14 mouse cellular contexts compared by ENCODE assay signal in the genomic region with DNA sequence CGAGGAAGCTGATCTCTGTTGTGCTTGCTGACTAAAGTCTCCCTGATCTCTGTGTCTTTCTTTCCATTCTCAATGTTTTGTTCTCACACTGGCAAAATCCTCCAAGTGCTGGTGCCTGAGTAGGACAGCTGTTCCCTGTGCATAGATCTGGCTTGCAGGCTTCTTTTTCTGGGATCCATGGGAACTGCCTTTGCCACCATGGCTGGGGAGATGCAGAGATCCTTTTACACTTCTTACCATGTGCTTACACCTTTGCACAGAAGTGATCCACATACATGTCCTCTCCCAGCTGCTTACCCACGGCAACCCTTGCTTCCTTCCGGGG.
DNase-seq lines count a peak whose midpoint lies in the region; ATAC-seq and TF ChIP-seq lines count a peak whose summit lies in the region.
"Had no signal": no experiment of that assay in that cellular context is flagged by ENCODE, and none has a peak within 500 bp of the region (broad histone marks: within the 10 kb centered on the region; RNA-seq: fewer than 3 reads in every experiment).

No protein-coding gene starts in this region.

- H3K9me3 ChIP-seq in heart, embryonic 11.5 days (replicated peaks; ENCODE audit: control insufficient read depth, low read length) = no peaks in the 10 kb centered on the region
- H3K9me3 ChIP-seq in kidney, embryonic 15.5 days (replicated peaks) = no peaks in the 10 kb centered on the region
- no peaks in the 10 kb centered on the region for H3K9me3 ChIP-seq in stomach, embryonic 14.5 days (ENCODE audit: control insufficient read depth, low read depth, low read length)
- H3K9me3 ChIP-seq in stomach, postnatal 0 days (ENCODE audit: control insufficient read depth, low read length) = no peaks in the 10 kb centered on the region
- H3K9me3 ChIP-seq: embryonic facial prominence, embryonic 10.5 days; midbrain, embryonic 13.5 days had no signal

- WGBS in heart, embryonic 11.5 days (ENCODE audit: insufficient replicate concordance) = 54% methylated on average over 3 of the region's 3 CpGs
- 61% methylated on average over 3 of the region's 3 CpGs for whole genome bisulfite sequencing in kidney, embryonic 15.5 days
- WGBS in stomach, embryonic 14.5 days = 49% methylated on average over 3 of the region's 3 CpGs
- 63% methylated on average over 3 of the region's 3 CpGs for WGBS in stomach, postnatal 0 days

- H3K4me3 ChIP-seq in heart, embryonic 11.5 days (ENCODE audit: low read depth, low read length) = no peak overlapping the region
- no peak overlapping the region for H3K4me3 ChIP-seq in kidney, embryonic 15.5 days (replicated peaks)
- no peak overlapping the region for H3K4me3 ChIP-seq in stomach, embryonic 14.5 days (ENCODE audit: low read depth, low read length)
- H3K4me3 ChIP-seq in stomach, postnatal 0 days (ENCODE audit: low read depth, low read length) = no peak overlapping the region
- no peak overlapping the region for H3K4me3 ChIP-seq in left cerebral cortex, adult 2 months
- H3K4me3 ChIP-seq: embryonic facial prominence, embryonic 10.5 days; midbrain, embryonic 13.5 days had no signal

- H3K4me2 ChIP-seq in heart, embryonic 11.5 days = no peak overlapping the region
- H3K4me2 ChIP-seq in kidney, embryonic 15.5 days = no peak overlapping the region
- H3K4me2 ChIP-seq in stomach, embryonic 14.5 days (replicated peaks; ENCODE audit: low read depth, low read length) = no peak overlapping the region
- H3K4me2 ChIP-seq in stomach, postnatal 0 days (replicated peaks; ENCODE audit: low read depth) = no peak overlapping the region
- H3K4me2 ChIP-seq: midbrain, embryonic 13.5 days had no signal

- H3K4me1 ChIP-seq in heart, embryonic 11.5 days (ENCODE audit: control insufficient read depth, insufficient read depth, low read length) = peaks cover 19% of the 10 kb centered on the region
- peaks cover 37% of the 10 kb centered on the region for H3K4me1 ChIP-seq in kidney, embryonic 15.5 days
- peaks cover 14% of the 10 kb centered on the region for H3K4me1 ChIP-seq in stomach, embryonic 14.5 days (ENCODE audit: control insufficient read depth, insufficient read depth, low read length)
- peaks cover 5% of the 10 kb centered on the region; the same call in 1 of the 2 replicates for H3K4me1 ChIP-seq in stomach, postnatal 0 days (replicated peaks; ENCODE audit: control insufficient read depth, insufficient read depth)
- H3K4me1 ChIP-seq: embryonic facial prominence, embryonic 10.5 days had no signal

- intact Hi-C loops in heart, postnatal 14 days (cut with DNase I) = no loop called here
- intact Hi-C loops in left cerebral cortex, adult 2 months (cut with DNase I) = no loop called here

- no peaks in the 10 kb centered on the region for H3K27me3 ChIP-seq in heart, embryonic 11.5 days (ENCODE audit: control insufficient read depth, insufficient read depth, low read length)
- H3K27me3 ChIP-seq in kidney, embryonic 15.5 days = no peaks in the 10 kb centered on the region
- no peaks in the 10 kb centered on the region for H3K27me3 ChIP-seq in stomach, embryonic 14.5 days (ENCODE audit: control insufficient read depth, insufficient read depth, low read length)
- no peaks in the 10 kb centered on the region for H3K27me3 ChIP-seq in stomach, postnatal 0 days (ENCODE audit: control insufficient read depth, insufficient read depth, low read length)
- H3K27me3 ChIP-seq: midbrain, embryonic 13.5 days had no signal

- H3K27ac ChIP-seq in heart, embryonic 11.5 days (ENCODE audit: low read depth, low read length) = peak overlapping the region; percentile 50
- H3K27ac ChIP-seq in kidney, embryonic 15.5 days = peak overlapping the region; percentile 83
- peak overlapping the region; percentile 76 for H3K27ac ChIP-seq in stomach, embryonic 14.5 days (ENCODE audit: low read length)
- no peak overlapping the region; the same call in 1 of the 2 replicates for H3K27ac ChIP-seq in stomach, postnatal 0 days (replicated peaks)
- H3K27ac ChIP-seq in left cerebral cortex, adult 2 months = no peak overlapping the region
- H3K27ac ChIP-seq: embryonic facial prominence, embryonic 10.5 days; macrophage; midbrain, embryonic 13.5 days had no signal

- H3K9ac ChIP-seq in heart, embryonic 11.5 days (ENCODE audit: low read depth, low read length) = no peak overlapping the region
- H3K9ac ChIP-seq in kidney, embryonic 15.5 days = no peak overlapping the region
- no peak overlapping the region for H3K9ac ChIP-seq in stomach, embryonic 14.5 days (replicated peaks; ENCODE audit: low read depth, low read length)
- H3K9ac ChIP-seq in stomach, postnatal 0 days (ENCODE audit: low read length) = no peak overlapping the region
- H3K9ac ChIP-seq: midbrain, embryonic 13.5 days had no signal

- ATAC-seq in heart, embryonic 11.5 days (replicated peaks; ENCODE audit: insufficient number of reproducible peaks, low FRiP score, low TSS enrichment) = no peak
- ATAC-seq in kidney, embryonic 15.5 days (replicated peaks; ENCODE audit: low FRiP score) = no peak
- no peak; the same call in 1 of the 2 replicates for ATAC-seq in stomach, embryonic 14.5 days (ENCODE audit: insufficient number of reproducible peaks, insufficient read depth, low FRiP score, low read depth)
- ATAC-seq in stomach, postnatal 0 days (ENCODE audit: low FRiP score, low TSS enrichment) = no peak
- ATAC-seq: midbrain, embryonic 13.5 days had no signal

- TF ChIP-seq CTCF in stomach, postnatal 0 days (IDR thresholded peaks at IDR 0.05; ENCODE audit: low read depth) = no peak
- no peak for TF ChIP-seq CTCF in left cerebral cortex, adult 2 months (IDR thresholded peaks at IDR 0.05)

- TF ChIP-seq EP300 in stomach, postnatal 0 days (optimal IDR thresholded peaks at IDR 0.05) = no peak

- no peaks in the 10 kb centered on the region for H3K36me3 ChIP-seq in heart, embryonic 11.5 days (ENCODE audit: control insufficient read depth, insufficient read depth, low read length)
- no peaks in the 10 kb centered on the region for H3K36me3 ChIP-seq in kidney, embryonic 15.5 days
- H3K36me3 ChIP-seq in stomach, embryonic 14.5 days (ENCODE audit: control insufficient read depth, insufficient read depth, low read length) = no peaks in the 10 kb centered on the region
- no peaks in the 10 kb centered on the region for H3K36me3 ChIP-seq in stomach, postnatal 0 days (ENCODE audit: control insufficient read depth, insufficient read depth, low read length)
- H3K36me3 ChIP-seq: embryonic facial prominence, embryonic 10.5 days; midbrain, embryonic 13.5 days had no signal

- DNase-seq in heart, postnatal 14 days = no peak
- DNase-seq in kidney, postnatal 25 days = no peak
- DNase-seq in stomach, postnatal 0 days (ENCODE audit: low spot score) = no peak
- DNase-seq in left cerebral cortex, adult 2 months (ENCODE audit: extremely low spot score in 1 of 2, low spot score in 2 of 2) = no peak
- no peak for DNase-seq in c-Kit-positive CD71-positive TER-119-positive erythroid progenitor cells, embryonic 14.5 days (ENCODE audit: low spot score)
- DNase-seq: B cell, adult 2 months; cerebellum, postnatal 14 days; right cerebral cortex, postnatal 4 days had no signal

Comparison
In these comparisons a context has a peak if more than half of its experiments do, and no peak if none do; other contexts are left out.
1. H3K27ac ChIP-seq: peak in heart, embryonic 11.5 days (single experiment), kidney, embryonic 15.5 days (single experiment) and stomach, embryonic 14.5 days (single experiment); none in stomach, postnatal 0 days (single experiment) and left cerebral cortex, adult 2 months (single experiment).